Mouse (Mus musculus): Measurements from ENCODE around the gene Tnnc1. TPM values are rescaled to one million over a fixed set of nuclear protein-coding genes. Genes with fewer than 3 reads are reported as not detected.

Gene Tnnc1
- total RNA-seq (2023) = not detected

GRCm38 (mm10) chr14:31208084-31208483 lies at the start of gene Tnnc1:
Gene Tnnc1, plus strand, starts transcription at chr14:31208312.

GRCm38 (mm10) chr14:31168425-31168824 lies 39.7 kb upstream of the Tnnc1 start, which contains the start of gene Stab1:
Gene Stab1, minus strand, starts transcription at chr14:31168641.

DNA sequence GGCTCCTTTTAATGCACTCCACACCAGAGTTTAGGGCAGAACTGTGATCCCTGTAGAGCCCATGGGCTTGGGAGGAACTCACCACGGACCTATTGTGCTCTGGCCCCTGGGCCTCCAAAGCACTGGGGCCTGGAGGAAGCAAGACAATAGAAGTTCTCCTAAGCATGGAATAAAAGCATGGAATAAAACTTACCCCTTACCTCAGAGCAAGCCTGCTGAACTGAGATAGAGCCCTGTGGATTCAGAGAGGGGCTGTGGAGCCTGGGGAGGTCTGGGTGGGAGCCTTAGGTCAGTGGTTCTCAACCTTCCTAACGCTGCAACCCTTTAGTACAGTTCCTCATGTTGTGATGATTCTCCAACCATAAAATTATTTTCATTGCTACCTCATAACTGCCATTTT lies 8.7 kb downstream of the Tnnc1 start, which contains the start of gene Nisch:
Gene Nisch (minus strand): TSS at position 101 of the 400 bp plus-strand sequence.

GRCm38 (mm10) chr14:31217666-31218065 lies 9.6 kb downstream of the Tnnc1 start, which contains the start of gene Sema3g:
Gene Sema3g, plus strand, starts transcription at chr14:31217860.

GRCm38 (mm10) chr14:31251084-31251604 lies 43.0 kb downstream of the Tnnc1 start, which contains the start of the genes Phf7 and Bap1:
Gene Phf7, minus strand, starts transcription at chr14:31251317.
Gene Bap1, plus strand, starts transcription at chr14:31251450.

Other genes with a start within 250 kb of the Tnnc1 start
- 10 to 100 TPM in 1 of 2 experiments, 1 to 10 TPM in 1; 8.8 to 13.1 TPM for gene Glt8d1, start 206.9 kb upstream of the Tnnc1 start, total RNA-seq (2023)
- gene Spcs1, start 206.6 kb upstream of the Tnnc1 start, total RNA-seq (2023) = 100 to 1,000 TPM in 1 of 2 experiments, 10 to 100 TPM in 1; 98.0 to 122 TPM
- 10 to 100 TPM; 79.8 to 85.7 TPM for gene Pbrm1, start 189.2 kb upstream of the Tnnc1 start, total RNA-seq (2023)
- 100 to 1,000 TPM; 279 to 306 TPM for gene Gnl3, start 189.2 kb upstream of the Tnnc1 start, total RNA-seq (2023)
- 10 to 100 TPM; 49.3 to 61.1 TPM for gene Smim4, start 79.4 kb upstream of the Tnnc1 start, total RNA-seq (2023)
- gene Nt5dc2, start 77.3 kb upstream of the Tnnc1 start, total RNA-seq (2023) = 1 to 10 TPM; 1.2 to 2.0 TPM
- gene Stab1, start 39.7 kb upstream of the Tnnc1 start, total RNA-seq (2023) = 1 to 10 TPM in 1 of 2 experiments, under 1 TPM in 1; 0.61 to 2.3 TPM
- 100 to 1,000 TPM; 430 to 445 TPM for gene Nisch, start 8.6 kb downstream of the Tnnc1 start, total RNA-seq (2023)
- gene Sema3g, start 9.5 kb downstream of the Tnnc1 start, total RNA-seq (2023) = not detected
- gene Phf7, start 43.0 kb downstream of the Tnnc1 start, total RNA-seq (2023) = 10 to 100 TPM; 10.6 to 11.0 TPM
- gene Bap1, start 43.1 kb downstream of the Tnnc1 start, total RNA-seq (2023) = 100 to 1,000 TPM; 112 to 121 TPM
- gene Dnah1, start 115.6 kb downstream of the Tnnc1 start, total RNA-seq (2023) = not detected
- 10 to 100 TPM; 47.2 to 50.2 TPM for gene Capn7, start 128.3 kb downstream of the Tnnc1 start, total RNA-seq (2023)
- 10 to 100 TPM; 69.8 to 78.7 TPM for gene Sh3bp5, start 227.8 kb downstream of the Tnnc1 start, total RNA-seq (2023)